ENCODE assay signal across 13 mouse cellular contexts in genomic region chr4:8987544-8988344, GRCm38 (mm10).
DNase-seq lines count a peak whose midpoint lies in the region; ATAC-seq and TF ChIP-seq lines count a peak whose summit lies in the region.
"Had no signal": no experiment of that assay in that cellular context is flagged by ENCODE, and none has a peak within 500 bp of the region (broad histone marks: within the 10 kb centered on the region; RNA-seq: fewer than 3 reads in every experiment).

No protein-coding gene starts in this region.

- no peak for TF ChIP-seq EP300 in liver, postnatal 0 days (IDR thresholded peaks at IDR 0.05; ENCODE audit: low read depth)

- H3K4me3 ChIP-seq in heart, embryonic 14.5 days (ENCODE audit: control insufficient read depth in 1 of 2, insufficient read depth in 1 of 2, low read depth in 1 of 2, low read length in 2 of 2), result no peak overlapping the region
- H3K4me3 ChIP-seq in E14TG2a.4 (replicated peaks; ENCODE audit: low read length), result peak overlapping the region; percentile 7; the same call in 1 of the 2 replicates
- no peak overlapping the region for H3K4me3 ChIP-seq in embryonic facial prominence, embryonic 10.5 days
- H3K4me3 ChIP-seq in liver, postnatal 0 days (ENCODE audit: low read depth, low read length), result no peak overlapping the region
- H3K4me3 ChIP-seq: embryonic facial prominence, embryonic 12.5 days; limb, embryonic 12.5 days; myocyte had no signal

- no peak overlapping the region for H3K9ac ChIP-seq in heart, embryonic 14.5 days (ENCODE audit: low read length)
- H3K9ac ChIP-seq in liver, postnatal 0 days (replicated peaks), result no peak overlapping the region; the same call in 1 of the 2 replicates
- H3K9ac ChIP-seq: embryonic facial prominence, embryonic 12.5 days; limb, embryonic 12.5 days had no signal

- TF ChIP-seq CTCF in E14TG2a.4 (conservative IDR thresholded peaks at IDR 0.05; ENCODE audit: low read length), result no peak
- no peak for TF ChIP-seq CTCF in liver, postnatal 0 days (IDR thresholded peaks at IDR 0.05; ENCODE audit: low read depth)

- no peaks in the 10 kb centered on the region for H3K9me3 ChIP-seq in heart, embryonic 14.5 days (ENCODE audit: control insufficient read depth, low read length)
- H3K9me3 ChIP-seq in E14TG2a.4 (ENCODE audit: low read length), result no peaks in the 10 kb centered on the region
- no peaks in the 10 kb centered on the region for H3K9me3 ChIP-seq in embryonic facial prominence, embryonic 10.5 days
- H3K9me3 ChIP-seq in liver, postnatal 0 days (ENCODE audit: low read length), result no peaks in the 10 kb centered on the region
- H3K9me3 ChIP-seq: embryonic facial prominence, embryonic 12.5 days; limb, embryonic 12.5 days had no signal

- no peaks in the 10 kb centered on the region for H3K27me3 ChIP-seq in heart, embryonic 14.5 days (ENCODE audit: control insufficient read depth, insufficient read depth, low read length)
- H3K27me3 ChIP-seq in E14TG2a.4 (ENCODE audit: insufficient read depth, low read length), result 0 out of 2 replicates have a peak, but pooled peaks cover 6% of the 10 kb centered on the region
- H3K27me3 ChIP-seq in embryonic facial prominence, embryonic 10.5 days (replicated peaks; ENCODE audit: low read depth, poor library complexity, severe bottlenecking), result no peaks in the 10 kb centered on the region
- H3K27me3 ChIP-seq in liver, postnatal 0 days (ENCODE audit: insufficient read depth, low read length), result no peaks in the 10 kb centered on the region
- H3K27me3 ChIP-seq: embryonic facial prominence, embryonic 12.5 days had no signal

- ATAC-seq in heart, embryonic 14.5 days (ENCODE audit: insufficient number of reproducible peaks, insufficient read depth, low FRiP score, low read depth), result no peak
- ATAC-seq in liver, postnatal 0 days, result 0 out of 2 replicates have a peak, but pooled peaks have one; percentile 13
- ATAC-seq in erythroblast, adult 5-6 weeks (replicated peaks; ENCODE audit: low FRiP score, poor library complexity, severe bottlenecking), result no peak

- 54% methylated on average over 10 of the region's 10 CpGs for WGBS in heart, embryonic 14.5 days
- WGBS in embryonic facial prominence, embryonic 10.5 days, result 40% methylated on average over 10 of the region's 10 CpGs
- 57% methylated on average over 10 of the region's 10 CpGs for WGBS in liver, postnatal 0 days (ENCODE audit: insufficient replicate concordance)

- no peak for DNase-seq in heart, postnatal 14 days
- no peak for DNase-seq in embryonic facial prominence, embryonic 10.5 days (ENCODE audit: low spot score)
- no peak for DNase-seq in liver, postnatal 0 days
- DNase-seq in frontal cortex, postnatal 10 days (ENCODE audit: low spot score in 2 of 2), result no peak
- no peak for DNase-seq in frontal cortex, postnatal 36 days (ENCODE audit: low spot score in 2 of 2)
- DNase-seq: kidney, postnatal 36 days; lung, postnatal 14 days had no signal

- H3K27ac ChIP-seq in heart, embryonic 14.5 days (replicated peaks in 1 of 2; ENCODE audit: control insufficient read depth in 1 of 2, insufficient read depth in 1 of 2, low read depth in 2 of 2, low read length in 2 of 2), result no peak overlapping the region
- peak overlapping the region; percentile 45 for H3K27ac ChIP-seq in embryonic facial prominence, embryonic 10.5 days (replicated peaks)
- peak overlapping the region; percentile 3; the same call in 1 of the 2 replicates for H3K27ac ChIP-seq in liver, postnatal 0 days (ENCODE audit: low read depth)
- H3K27ac ChIP-seq: embryonic facial prominence, embryonic 12.5 days; limb, embryonic 12.5 days had no signal

- intact Hi-C loops in heart, postnatal 14 days (cut with DNase I), result no loop called here

- H3K4me2 ChIP-seq in heart, embryonic 14.5 days (ENCODE audit: low read length), result peak overlapping the region; percentile 7; the same call in 1 of the 2 replicates
- peak overlapping the region; percentile 32; the same call in 1 of the 2 replicates for H3K4me2 ChIP-seq in liver, postnatal 0 days (ENCODE audit: low read depth, low read length)
- H3K4me2 ChIP-seq: embryonic facial prominence, embryonic 12.5 days; limb, embryonic 12.5 days had no signal

- no peaks in the 10 kb centered on the region for H3K36me3 ChIP-seq in heart, embryonic 14.5 days (ENCODE audit: control insufficient read depth, insufficient read depth, low read length)
- no peaks in the 10 kb centered on the region for H3K36me3 ChIP-seq in E14TG2a.4 (ENCODE audit: insufficient read depth, low read length)
- H3K36me3 ChIP-seq in embryonic facial prominence, embryonic 10.5 days (replicated peaks), result no peaks in the 10 kb centered on the region
- no peaks in the 10 kb centered on the region for H3K36me3 ChIP-seq in liver, postnatal 0 days (replicated peaks; ENCODE audit: insufficient read depth, low read length)
- H3K36me3 ChIP-seq: embryonic facial prominence, embryonic 12.5 days; limb, embryonic 12.5 days had no signal

- peaks cover 7 to 9% of the 10 kb centered on the region in 2 experiments; a peak in 3 of 4 replicates for H3K4me1 ChIP-seq in heart, embryonic 14.5 days (ENCODE audit: control insufficient read depth in 2 of 2, insufficient read depth in 2 of 2, low read length in 2 of 2)
- peaks cover 20% of the 10 kb centered on the region for H3K4me1 ChIP-seq in E14TG2a.4 (replicated peaks; ENCODE audit: low read depth, low read length)
- peaks cover 55% of the 10 kb centered on the region for H3K4me1 ChIP-seq in embryonic facial prominence, embryonic 10.5 days
- no peaks in the 10 kb centered on the region for H3K4me1 ChIP-seq in liver, postnatal 0 days (ENCODE audit: insufficient read depth)

Comparison
In these comparisons a context has a peak if more than half of its experiments do, and no peak if none do; other contexts are left out.
1. H3K27ac ChIP-seq: peak in embryonic facial prominence, embryonic 10.5 days (single experiment) and liver, postnatal 0 days (single experiment); none in heart, embryonic 14.5 days (0 of 2).